Mouse (Mus musculus): ENCODE data around the gene Cask. TPM values are rescaled to one million over a fixed set of nuclear protein-coding genes. Genes with fewer than 3 reads are reported as not detected.

The Cask gene
- polyA plus RNA-seq, 1 experiment from 2014 or later: 9.4 TPM

- no peaks in the 10 kb centered on the region for H3K9me3 ChIP-seq (ENCODE audit: control insufficient read depth, low read length)
- no peaks in the 10 kb centered on the region for H3K27me3 ChIP-seq (ENCODE audit: control insufficient read depth, insufficient read depth, low read length)
- no peak overlapping the region for H3K4me2 ChIP-seq (ENCODE audit: low read length)
- ATAC-seq (ENCODE audit: insufficient number of reproducible peaks, insufficient read depth, low FRiP score, low read depth): no peak
- 68% methylated on average over 4 of the region's 4 CpGs for WGBS
- no peaks in the 10 kb centered on the region for H3K4me1 ChIP-seq (ENCODE audit: control insufficient read depth in 2 of 2, insufficient read depth in 2 of 2, low read length in 2 of 2)
- H3K36me3 ChIP-seq (ENCODE audit: control insufficient read depth, insufficient read depth, low read length): peaks cover 5% of the 10 kb centered on the region; the same call in 1 of the 2 replicates
- H3K27ac ChIP-seq (replicated peaks in 1 of 2; ENCODE audit: control insufficient read depth in 1 of 2, insufficient read depth in 1 of 2, low read depth in 2 of 2, low read length in 2 of 2): no peak overlapping the region
- H3K9ac ChIP-seq (ENCODE audit: low read length): no peak overlapping the region
- H3K4me3 ChIP-seq (ENCODE audit: control insufficient read depth in 1 of 2, insufficient read depth in 1 of 2, low read depth in 1 of 2, low read length in 2 of 2): no peak overlapping the region
Observed at GRCm38 (mm10) chrX:13618476-13618875, 232.7 kb downstream of the Cask start.

DNA sequence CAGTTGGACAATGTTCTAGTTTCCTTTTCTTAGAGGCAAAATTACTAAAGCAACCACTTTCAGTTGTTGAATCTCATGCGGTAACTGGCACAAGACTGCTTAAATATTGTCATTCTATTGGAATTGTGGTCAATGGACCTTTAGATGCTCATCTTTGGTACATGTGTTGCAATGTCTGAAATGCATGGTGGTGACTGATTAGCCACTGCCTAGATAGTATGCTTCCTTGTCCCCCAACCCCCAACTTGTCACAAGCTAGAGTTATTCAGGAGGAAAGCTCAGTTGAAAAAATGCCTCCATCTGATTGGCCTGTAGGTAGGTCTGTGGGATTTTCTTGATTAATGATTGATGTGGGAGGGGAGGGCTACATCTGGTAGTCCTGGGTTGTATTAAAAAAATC, 233.9 kb downstream of the Cask start:
- Histone ChIP-seq H3K4me1 (ENCODE audit: control insufficient read depth in 2 of 2, insufficient read depth in 2 of 2, low read length in 2 of 2) (no peaks in the 10 kb centered on the region), H3K4me2 (ENCODE audit: low read length) (no peak overlapping the region), H3K9me3 (ENCODE audit: control insufficient read depth, low read length) (no peaks in the 10 kb centered on the region), H3K27me3 (ENCODE audit: control insufficient read depth, insufficient read depth, low read length) (no peaks in the 10 kb centered on the region), H3K9ac (ENCODE audit: low read length) (no peak overlapping the region), H3K36me3 (ENCODE audit: control insufficient read depth, insufficient read depth, low read length) (peaks cover 5% of the 10 kb centered on the region; the same call in 1 of the 2 replicates), H3K27ac (replicated peaks in 1 of 2; ENCODE audit: control insufficient read depth in 1 of 2, insufficient read depth in 1 of 2, low read depth in 2 of 2, low read length in 2 of 2) (no peak overlapping the region), H3K4me3 (ENCODE audit: control insufficient read depth in 1 of 2, insufficient read depth in 1 of 2, low read depth in 1 of 2, low read length in 2 of 2) (no peak overlapping the region)
- no peak for ATAC-seq (ENCODE audit: insufficient number of reproducible peaks, insufficient read depth, low FRiP score, low read depth)
- 88% methylated on average over 1 of the region's 1 CpGs for WGBS

DNA sequence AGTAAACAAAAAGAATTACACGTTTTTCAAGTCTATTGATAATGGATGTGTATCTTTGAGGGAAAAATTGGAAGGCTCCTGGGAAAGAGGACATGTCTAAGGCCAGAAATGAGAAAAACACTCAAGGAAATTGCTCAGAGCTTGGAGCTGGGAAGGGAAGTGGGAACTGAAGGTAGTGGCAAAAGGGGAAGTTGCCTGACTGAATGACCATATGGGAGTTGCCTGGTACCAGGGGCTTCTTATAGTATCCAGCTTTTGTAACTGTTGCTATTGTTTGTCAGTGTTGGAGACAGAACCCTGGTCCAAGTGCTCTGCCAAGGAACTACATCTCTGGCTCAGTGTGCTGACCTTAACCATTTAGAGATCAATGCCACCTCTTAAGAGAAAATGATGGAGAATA, 234.4 kb downstream of the Cask start:
- H3K27me3 ChIP-seq (ENCODE audit: control insufficient read depth, insufficient read depth, low read length): no peaks in the 10 kb centered on the region
- H3K9ac ChIP-seq (ENCODE audit: low read length): no peak overlapping the region
- WGBS: 48% methylated on average over 1 of the region's 1 CpGs
- H3K27ac ChIP-seq (replicated peaks in 1 of 2; ENCODE audit: control insufficient read depth in 1 of 2, insufficient read depth in 1 of 2, low read depth in 2 of 2, low read length in 2 of 2): no peak overlapping the region
- no peak overlapping the region for H3K4me3 ChIP-seq (ENCODE audit: control insufficient read depth in 1 of 2, insufficient read depth in 1 of 2, low read depth in 1 of 2, low read length in 2 of 2)
- H3K4me2 ChIP-seq (ENCODE audit: low read length): no peak overlapping the region
- H3K4me1 ChIP-seq (ENCODE audit: control insufficient read depth in 2 of 2, insufficient read depth in 2 of 2, low read length in 2 of 2): no peaks in the 10 kb centered on the region
- H3K36me3 ChIP-seq (ENCODE audit: control insufficient read depth, insufficient read depth, low read length): peaks cover 5% of the 10 kb centered on the region; the same call in 1 of the 2 replicates
- ATAC-seq (ENCODE audit: insufficient number of reproducible peaks, insufficient read depth, low FRiP score, low read depth): no peak
- H3K9me3 ChIP-seq (ENCODE audit: control insufficient read depth, low read length): no peaks in the 10 kb centered on the region

DNA sequence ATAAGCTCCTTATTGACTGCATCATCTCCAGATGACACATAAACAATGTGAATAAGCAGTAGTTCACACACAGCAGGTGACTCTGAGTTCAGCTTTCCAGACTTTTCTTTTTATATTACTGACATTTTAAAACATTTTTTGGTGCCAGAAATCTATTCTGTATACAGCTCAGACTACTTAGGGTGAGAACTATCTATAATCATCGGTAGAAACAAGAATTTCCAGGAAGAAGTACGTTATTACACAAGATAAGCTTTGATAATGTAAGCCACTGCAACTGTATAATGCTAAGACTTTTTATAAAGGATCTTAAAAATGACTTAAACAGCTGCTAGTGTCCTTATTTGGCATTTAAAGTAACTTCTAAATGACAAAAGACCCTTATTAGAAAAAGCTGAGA, 239.1 kb downstream of the Cask start:
- no peak overlapping the region for H3K27ac ChIP-seq (replicated peaks in 1 of 2; ENCODE audit: control insufficient read depth in 1 of 2, insufficient read depth in 1 of 2, low read depth in 2 of 2, low read length in 2 of 2)
- no peak overlapping the region for H3K4me2 ChIP-seq (ENCODE audit: low read length)
- WGBS: 59% methylated on average over 2 of the region's 2 CpGs
- H3K4me1 ChIP-seq (ENCODE audit: control insufficient read depth in 2 of 2, insufficient read depth in 2 of 2, low read length in 2 of 2): no peaks in the 10 kb centered on the region
- ATAC-seq (ENCODE audit: insufficient number of reproducible peaks, insufficient read depth, low FRiP score, low read depth): no peak
- H3K9me3 ChIP-seq (ENCODE audit: control insufficient read depth, low read length): no peaks in the 10 kb centered on the region
- H3K4me3 ChIP-seq (ENCODE audit: control insufficient read depth in 1 of 2, insufficient read depth in 1 of 2, low read depth in 1 of 2, low read length in 2 of 2): no peak overlapping the region
- H3K27me3 ChIP-seq (ENCODE audit: control insufficient read depth, insufficient read depth, low read length): no peaks in the 10 kb centered on the region
- H3K9ac ChIP-seq (ENCODE audit: low read length): no peak overlapping the region
- peaks cover 5% of the 10 kb centered on the region; the same call in 1 of the 2 replicates for H3K36me3 ChIP-seq (ENCODE audit: control insufficient read depth, insufficient read depth, low read length)

DNA sequence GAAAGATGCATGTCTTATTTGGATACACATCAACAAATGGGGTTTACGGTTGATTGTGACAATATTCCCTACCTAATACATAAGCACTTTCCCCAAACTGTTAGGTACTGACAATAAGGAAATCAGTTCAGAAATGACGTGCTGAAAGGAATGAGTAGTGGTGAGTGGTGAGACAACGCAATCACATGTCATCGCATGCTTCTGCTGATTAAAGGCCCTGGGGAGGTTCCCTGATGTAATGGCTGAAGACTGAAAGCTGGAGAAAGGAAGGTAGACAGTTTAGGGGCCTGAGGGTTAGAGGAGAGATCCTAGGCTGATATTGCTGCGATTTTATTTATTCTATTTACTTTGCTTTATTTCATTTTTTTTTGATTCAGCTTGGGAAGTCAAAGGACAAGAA, 240.1 kb downstream of the Cask start:
- H3K27me3 ChIP-seq (ENCODE audit: control insufficient read depth, insufficient read depth, low read length): no peaks in the 10 kb centered on the region
- no peak overlapping the region for H3K4me2 ChIP-seq (ENCODE audit: low read length)
- no peaks in the 10 kb centered on the region for H3K9me3 ChIP-seq (ENCODE audit: control insufficient read depth, low read length)
- H3K27ac ChIP-seq (replicated peaks in 1 of 2; ENCODE audit: control insufficient read depth in 1 of 2, insufficient read depth in 1 of 2, low read depth in 2 of 2, low read length in 2 of 2): no peak overlapping the region
- peaks cover 5% of the 10 kb centered on the region; the same call in 1 of the 2 replicates for H3K36me3 ChIP-seq (ENCODE audit: control insufficient read depth, insufficient read depth, low read length)
- H3K4me3 ChIP-seq (ENCODE audit: control insufficient read depth in 1 of 2, insufficient read depth in 1 of 2, low read depth in 1 of 2, low read length in 2 of 2): no peak overlapping the region
- no peaks in the 10 kb centered on the region for H3K4me1 ChIP-seq (ENCODE audit: control insufficient read depth in 2 of 2, insufficient read depth in 2 of 2, low read length in 2 of 2)
- no peak overlapping the region for H3K9ac ChIP-seq (ENCODE audit: low read length)
- no peak for ATAC-seq (ENCODE audit: insufficient number of reproducible peaks, insufficient read depth, low FRiP score, low read depth)
- 55% methylated on average over 5 of the region's 5 CpGs for WGBS

DNA sequence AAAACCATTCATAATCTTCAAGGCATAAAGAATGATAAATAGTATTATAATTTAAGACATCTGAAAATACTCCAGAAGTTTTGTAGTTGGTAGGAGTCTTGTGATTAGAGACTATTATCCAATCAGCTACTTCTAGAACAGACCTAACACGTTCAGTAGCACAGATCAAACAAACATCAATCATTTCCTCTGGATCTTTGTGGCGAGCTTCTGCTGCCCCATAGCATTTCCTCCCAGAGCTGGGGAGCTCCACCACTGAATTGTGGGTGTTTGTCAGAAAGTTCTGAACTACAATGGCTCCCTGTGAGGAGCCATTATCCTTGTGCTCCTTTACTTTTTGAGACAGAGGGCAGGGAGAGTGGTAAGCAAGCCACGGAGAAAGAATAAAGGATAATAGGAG, 243.4 kb downstream of the Cask start:
- Histone ChIP-seq H3K9ac (ENCODE audit: low read length) (no peak overlapping the region), H3K4me2 (ENCODE audit: low read length) (no peak overlapping the region), H3K9me3 (ENCODE audit: control insufficient read depth, low read length) (no peaks in the 10 kb centered on the region), H3K4me1 (ENCODE audit: control insufficient read depth in 2 of 2, insufficient read depth in 2 of 2, low read length in 2 of 2) (no peaks in the 10 kb centered on the region), H3K4me3 (ENCODE audit: control insufficient read depth in 1 of 2, insufficient read depth in 1 of 2, low read depth in 1 of 2, low read length in 2 of 2) (no peak overlapping the region), H3K27me3 (ENCODE audit: control insufficient read depth, insufficient read depth, low read length) (no peaks in the 10 kb centered on the region), H3K36me3 (ENCODE audit: control insufficient read depth, insufficient read depth, low read length) (no peaks in the 10 kb centered on the region), H3K27ac (replicated peaks in 1 of 2; ENCODE audit: control insufficient read depth in 1 of 2, insufficient read depth in 1 of 2, low read depth in 2 of 2, low read length in 2 of 2) (no peak overlapping the region)
- no peak for ATAC-seq (ENCODE audit: insufficient number of reproducible peaks, insufficient read depth, low FRiP score, low read depth)
- 64% methylated on average over 3 of the region's 3 CpGs for WGBS

DNA sequence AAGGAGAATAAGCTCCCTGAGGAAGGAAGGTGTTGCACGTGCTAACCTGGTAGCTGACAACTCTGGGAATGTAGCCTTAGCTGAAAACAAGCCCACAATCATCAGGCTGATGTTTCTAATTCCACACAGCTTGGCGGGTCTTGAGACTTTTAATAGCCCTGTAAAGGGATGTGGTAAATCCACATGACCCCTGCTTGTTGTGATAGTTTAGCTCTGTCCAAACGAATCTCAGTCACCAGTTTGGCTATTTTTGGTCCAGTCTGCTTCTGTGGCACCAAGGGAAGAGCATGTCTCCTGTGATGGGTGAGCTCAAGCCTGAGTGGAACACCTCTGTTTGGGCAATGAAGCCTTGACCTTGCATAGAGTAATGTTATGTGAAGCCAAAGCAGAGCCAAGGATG, 244.4 kb downstream of the Cask start:
- Histone ChIP-seq H3K4me1 (ENCODE audit: control insufficient read depth in 2 of 2, insufficient read depth in 2 of 2, low read length in 2 of 2) (no peaks in the 10 kb centered on the region), H3K4me2 (ENCODE audit: low read length) (no peak overlapping the region), H3K9me3 (ENCODE audit: control insufficient read depth, low read length) (no peaks in the 10 kb centered on the region), H3K27me3 (ENCODE audit: control insufficient read depth, insufficient read depth, low read length) (no peaks in the 10 kb centered on the region), H3K4me3 (ENCODE audit: control insufficient read depth in 1 of 2, insufficient read depth in 1 of 2, low read depth in 1 of 2, low read length in 2 of 2) (no peak overlapping the region), H3K36me3 (ENCODE audit: control insufficient read depth, insufficient read depth, low read length) (no peaks in the 10 kb centered on the region), H3K27ac (replicated peaks in 1 of 2; ENCODE audit: control insufficient read depth in 1 of 2, insufficient read depth in 1 of 2, low read depth in 2 of 2, low read length in 2 of 2) (no peak overlapping the region), H3K9ac (ENCODE audit: low read length) (no peak overlapping the region)
- 43% methylated on average over 3 of the region's 3 CpGs for WGBS
- no peak for ATAC-seq (ENCODE audit: insufficient number of reproducible peaks, insufficient read depth, low FRiP score, low read depth)

GRCm38 (mm10) chrX:13599966-13600365, 251.2 kb downstream of the Cask start:
- no peak for ATAC-seq (ENCODE audit: insufficient number of reproducible peaks, insufficient read depth, low FRiP score, low read depth)
- H3K4me2 ChIP-seq (ENCODE audit: low read length): no peak overlapping the region
- 44% methylated on average over 1 of the region's 1 CpGs for WGBS
- no peaks in the 10 kb centered on the region for H3K9me3 ChIP-seq (ENCODE audit: control insufficient read depth, low read length)
- no peak overlapping the region for H3K9ac ChIP-seq (ENCODE audit: low read length)
- H3K4me3 ChIP-seq (ENCODE audit: control insufficient read depth in 1 of 2, insufficient read depth in 1 of 2, low read depth in 1 of 2, low read length in 2 of 2): no peak overlapping the region
- H3K27me3 ChIP-seq (ENCODE audit: control insufficient read depth, insufficient read depth, low read length): peaks cover 3% of the 10 kb centered on the region; the same call in 1 of the 2 replicates
- no peaks in the 10 kb centered on the region for H3K36me3 ChIP-seq (ENCODE audit: control insufficient read depth, insufficient read depth, low read length)
- no peak overlapping the region for H3K27ac ChIP-seq (replicated peaks in 1 of 2; ENCODE audit: control insufficient read depth in 1 of 2, insufficient read depth in 1 of 2, low read depth in 2 of 2, low read length in 2 of 2)
- H3K4me1 ChIP-seq (ENCODE audit: control insufficient read depth in 2 of 2, insufficient read depth in 2 of 2, low read length in 2 of 2): no peaks in the 10 kb centered on the region

All from heart, embryonic 14.5 days (tissue).